Mouse (Mus musculus) ES-E14 (cell line): ENCODE data around the gene Rbms1.

Experiments used
- CHD2 ChIP-seq: IDR thresholded peaks from 2 replicates; pipeline ENCODE4 v1.6.1; 2014; ENCODE audit warnings: mild to moderate bottlenecking, low read depth, low read length, inconsistent platforms
- HCFC1 ChIP-seq: IDR thresholded peaks from 2 replicates; pipeline ENCODE4 v1.6.1; 2012; ENCODE audit warnings: low read length, inconsistent platforms, borderline replicate concordance; ENCODE audit not compliant: insufficient read depth
- MAFK ChIP-seq: IDR thresholded peaks from 2 replicates; pipeline ENCODE4 v1.6.1; 2014; ENCODE audit warnings: mild to moderate bottlenecking, low read depth, low read length, inconsistent platforms; ENCODE audit not compliant: insufficient read depth
- ZC3H11A ChIP-seq: IDR thresholded peaks from 2 replicates; pipeline ENCODE4 v1.6.1; 2012; ENCODE audit warnings: low read depth, mild to moderate bottlenecking, inconsistent platforms, low read length, borderline replicate concordance
- ZNF384 ChIP-seq: IDR thresholded peaks from 2 replicates; pipeline ENCODE4 v1.6.1; 2012; ENCODE audit warnings: low read depth, low read length, inconsistent platforms

DNA sequence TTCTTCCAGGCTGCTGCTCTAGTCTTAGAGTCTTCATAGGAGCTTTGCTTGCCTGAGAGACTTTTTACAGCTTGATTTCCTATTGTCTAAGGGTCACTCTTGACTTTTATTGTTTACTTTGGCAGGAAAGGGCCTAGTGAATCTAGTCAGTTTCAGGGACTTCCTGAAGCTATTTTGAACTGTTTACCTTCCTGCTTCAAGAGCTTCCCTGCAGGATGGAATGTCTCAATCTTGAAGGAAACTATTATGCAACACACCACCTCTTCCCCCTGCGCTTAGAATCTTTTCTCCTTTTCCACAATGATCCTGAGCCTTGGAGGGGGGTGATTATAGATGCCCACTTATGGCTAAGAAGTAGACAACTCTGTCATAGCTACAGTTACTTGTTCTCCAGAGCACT, 104.9 kb downstream of the Rbms1 start:
- TF ChIP-seq MAFK = no peak
- TF ChIP-seq ZNF384 = no peak
- no peak for TF ChIP-seq HCFC1
- no peak for TF ChIP-seq CHD2
- TF ChIP-seq ZC3H11A = no peak
